Mouse (Mus musculus) CH12.LX (cell line): ENCODE results near the gene Plce1. TPM values are rescaled to one million over a fixed set of nuclear protein-coding genes. Genes with fewer than 3 reads are reported as not detected.

Source experiments
- DNase-seq: peaks from one replicate; pipeline ENCODE4 v3.0.0-alpha.2; 2013; ENCODE audit errors: extremely low read depth
- H3K27ac ChIP-seq: 2 replicates; pipeline ENCODE4 v1.5.1; 2012; ENCODE audit warnings: low read depth, mild to moderate bottlenecking, control low read depth, moderate library complexity; ENCODE audit not compliant: insufficient read depth
- H3K27me3 ChIP-seq: replicated peaks from 2 replicates; pipeline ENCODE3; 2012; ENCODE audit warnings: inconsistent platforms
- H3K36me3 ChIP-seq, 2 experiments: replicated peaks in 1 of 2; 2 replicates each; pipeline versions ENCODE3 to v1.6.1; 2012; ENCODE audit warnings: inconsistent platforms in 1 of 2, low read length in 1 of 2, mild to moderate bottlenecking in 1 of 2, mixed read lengths in 1 of 2, moderate library complexity in 1 of 2; ENCODE audit not compliant: control insufficient read depth in 1 of 2, insufficient read depth in 1 of 2
- H3K4me1 ChIP-seq, 2 experiments: 2 replicates each; pipeline ENCODE4 v1.6.1; 2012; ENCODE audit warnings: inconsistent platforms in 1 of 2, moderate library complexity in 1 of 2; ENCODE audit not compliant: insufficient read depth in 2 of 2, control insufficient read depth in 1 of 2
- H3K4me2 ChIP-seq: 2 replicates; pipeline ENCODE4 v1.6.1; 2012; ENCODE audit warnings: low read depth, mild to moderate bottlenecking, control low read depth; ENCODE audit not compliant: poor library complexity, insufficient read depth, severe bottlenecking
- H3K4me3 ChIP-seq, 3 experiments: fragments of 150-350 bp in 1 of 3; sonication (generic) in 1 of 3; replicated peaks in 1 of 3; 2 replicates each; pipeline versions ENCODE3 to v1.5.1; 2011 to 2012; ENCODE audit warnings: low read depth in 2 of 3, low read length in 2 of 3, mild to moderate bottlenecking in 2 of 3, moderate library complexity in 2 of 3, control low read depth in 1 of 3, improper control_type of control experiment in 1 of 3, inconsistent platforms in 1 of 3, mixed read lengths in 1 of 3; ENCODE audit not compliant: poor library complexity in 1 of 3
- H3K79me2 ChIP-seq: replicated peaks from 2 replicates; pipeline ENCODE4 v1.6.1; 2012; ENCODE audit warnings: mild to moderate bottlenecking, moderate library complexity; ENCODE audit not compliant: control insufficient read depth, poor library complexity, insufficient read depth, severe bottlenecking; ENCODE audit errors: extremely low read depth
- H3K9ac ChIP-seq: 2 replicates; pipeline ENCODE4 v1.6.1; 2012; ENCODE audit warnings: low read depth, mild to moderate bottlenecking, control low read depth, moderate library complexity; ENCODE audit not compliant: insufficient read depth
- H3K9me3 ChIP-seq: replicated peaks from 2 replicates; pipeline ENCODE3; 2012; ENCODE audit warnings: low read length, inconsistent platforms, mixed read lengths
- BHLHE40 ChIP-seq: IDR thresholded peaks from 2 replicates; pipeline ENCODE4 v1.6.1; 2011; ENCODE audit warnings: mild to moderate bottlenecking, low read depth, low read length, improper control_type of control experiment
- CHD2 ChIP-seq: IDR thresholded peaks from 2 replicates; pipeline ENCODE4 v1.6.1; 2011; ENCODE audit warnings: low read length, improper control_type of control experiment
- E2F4 ChIP-seq: IDR thresholded peaks from 2 replicates; pipeline ENCODE4 v1.6.1; 2011; ENCODE audit warnings: low read depth, low read length, improper control_type of control experiment; ENCODE audit not compliant: insufficient replicate concordance
- ELF1 ChIP-seq: IDR thresholded peaks from 2 replicates; pipeline ENCODE4 v1.6.1; 2014; ENCODE audit warnings: low read depth, mild to moderate bottlenecking, inconsistent platforms, low read length, improper control_type of control experiment
- GABPA ChIP-seq: IDR thresholded peaks from 2 replicates; pipeline ENCODE4 v1.6.1; 2012; ENCODE audit warnings: low read depth, low read length, improper control_type of control experiment, inconsistent platforms; ENCODE audit not compliant: insufficient replicate concordance
- IRF4 ChIP-seq: IDR thresholded peaks from 2 replicates; pipeline ENCODE4 v1.6.1; 2014; ENCODE audit warnings: low read depth, mild to moderate bottlenecking, inconsistent platforms, low read length, improper control_type of control experiment
- JUN ChIP-seq: IDR thresholded peaks from 2 replicates; pipeline ENCODE4 v1.6.1; 2011; ENCODE audit warnings: low read depth, mild to moderate bottlenecking, low read length, improper control_type of control experiment, moderate library complexity; ENCODE audit not compliant: insufficient read depth
- MAX ChIP-seq: IDR thresholded peaks from 2 replicates; pipeline ENCODE4 v1.6.1; 2011; ENCODE audit warnings: low read length, improper control_type of control experiment
- MAZ ChIP-seq: IDR thresholded peaks from 2 replicates; pipeline ENCODE4 v1.6.1; 2012; ENCODE audit warnings: low read depth, mild to moderate bottlenecking, inconsistent platforms, low read length, improper control_type of control experiment, moderate library complexity
- MEF2A ChIP-seq: IDR thresholded peaks from 2 replicates; pipeline ENCODE4 v1.6.1; 2014; ENCODE audit warnings: low read depth, mild to moderate bottlenecking, inconsistent platforms, low read length, improper control_type of control experiment, borderline replicate concordance
- POLR2AphosphoS2 ChIP-seq: IDR thresholded peaks from 2 replicates; pipeline ENCODE4 v1.6.1; 2011; ENCODE audit warnings: low read depth, low read length, improper control_type of control experiment
- RAD21 ChIP-seq: IDR thresholded peaks from 2 replicates; pipeline ENCODE4 v1.6.1; 2011; ENCODE audit warnings: low read depth, mild to moderate bottlenecking, low read length, improper control_type of control experiment, moderate library complexity
- RCOR1 ChIP-seq: conservative IDR thresholded peaks from 2 replicates; pipeline ENCODE4 v1.6.1; 2012; ENCODE audit warnings: low read depth, mild to moderate bottlenecking, inconsistent platforms, low read length, improper control_type of control experiment
- SIN3A ChIP-seq: IDR thresholded peaks from 2 replicates; pipeline ENCODE4 v1.6.1; 2012; ENCODE audit warnings: low read length, improper control_type of control experiment, inconsistent platforms
- SMC3 ChIP-seq: IDR thresholded peaks from 2 replicates; pipeline ENCODE4 v1.6.1; 2011; ENCODE audit warnings: low read depth, low read length, improper control_type of control experiment
- TBP ChIP-seq: conservative IDR thresholded peaks from 2 replicates; pipeline ENCODE4 v1.6.1; 2011; ENCODE audit warnings: low read depth, low read length, improper control_type of control experiment
- TCF12 ChIP-seq: IDR thresholded peaks from 2 replicates; pipeline ENCODE4 v1.6.1; 2014; ENCODE audit warnings: low read depth, mild to moderate bottlenecking, inconsistent platforms, low read length, improper control_type of control experiment
- USF1 ChIP-seq: IDR thresholded peaks from 2 replicates; pipeline ENCODE4 v1.6.1; 2014; ENCODE audit warnings: low read depth, mild to moderate bottlenecking, inconsistent platforms, low read length, improper control_type of control experiment
- ZKSCAN1 ChIP-seq: IDR thresholded peaks from 2 replicates; pipeline ENCODE4 v1.6.1; 2012; ENCODE audit warnings: low read depth, inconsistent platforms, low read length, improper control_type of control experiment, borderline replicate concordance
- ZMIZ1 ChIP-seq: IDR thresholded peaks from 2 replicates; pipeline ENCODE4 v1.6.1; 2012; ENCODE audit warnings: low read depth, mild to moderate bottlenecking, inconsistent platforms, low read length, improper control_type of control experiment
- ZNF384 ChIP-seq: IDR thresholded peaks from 2 replicates; pipeline ENCODE4 v1.6.1; 2012; ENCODE audit warnings: low read depth, low read length, improper control_type of control experiment, inconsistent platforms
- dilution Hi-C: fragments of 300-500 bp; cut with MboI; formaldehyde crosslinking; loops from 2 replicates; pipeline ENCODE4 v1.14.3; 2020; ENCODE audit warnings: low sequenced_read_pairs; ENCODE audit not compliant: extremely low pct_unique_long_range_greater_than_20kb, extremely low pct_ligation_motif_present
- in situ Hi-C: fragments of 300-500 bp; cut with MboI; formaldehyde crosslinking; loops from 3 replicates; pipeline ENCODE4 v1.14.3; 2019; ENCODE audit warnings: low sequenced_read_pairs, low pct_ligation_motif_present, low pct_unique_long_range_greater_than_20kb, mixed read lengths
- polyA plus RNA-seq: library from polyadenylated mRNA; unstranded; fragments of >175 nt; gene quantifications from 2 replicates; pipeline ENCODE4 v1.2.1, GENCODE M21; 2012; ENCODE audit warnings: low read depth; ENCODE audit not compliant: insufficient read length
- total RNA-seq, 2 experiments: library from RNA; depleted of rRNA; stranded (reverse); fragments of 300-350 nt in 1 of 2; fragments of >200 nt in 1 of 2; gene quantifications; 2 replicates each; pipeline ENCODE4 v1.2.3; 2012 to 2014

Gene Plce1
- total and polyA plus RNA-seq, 3 experiments = under 0.01 to 0.13 (median 0.05) TPM

DNA sequence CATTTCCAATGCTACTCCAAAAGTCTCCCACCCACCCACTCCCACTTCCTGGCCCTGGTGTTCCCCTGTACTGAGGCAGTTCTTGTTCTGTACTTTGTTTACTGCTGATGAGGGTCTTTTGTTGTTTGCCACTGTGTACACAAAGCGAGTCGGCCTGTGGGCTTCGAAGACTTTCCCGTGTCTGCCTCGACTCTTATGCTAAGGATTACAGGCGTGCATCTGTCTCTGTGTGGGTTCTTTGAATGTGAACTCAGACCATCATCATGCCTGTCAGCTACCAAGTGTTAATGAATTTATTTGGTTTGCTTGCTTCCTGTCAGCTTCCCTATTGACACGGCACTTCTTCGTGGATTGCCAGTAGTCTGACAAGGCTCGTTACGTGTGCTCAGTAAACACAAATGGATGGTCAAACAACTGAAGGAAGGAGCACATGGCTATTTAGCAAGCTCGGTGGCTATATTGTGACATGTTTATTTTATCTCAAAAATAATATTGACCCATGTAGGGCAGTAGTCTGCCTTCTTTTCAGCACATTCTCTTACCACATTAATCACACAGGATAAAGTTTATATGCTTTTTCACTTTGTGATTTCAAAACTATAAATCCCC is 133.3 kb downstream of the Plce1 start:
- in situ Hi-C loops (no loop called here), dilution Hi-C loops (no loop called here)
- no peaks in the 10 kb centered on the region for H3K79me2 ChIP-seq
- TF ChIP-seq TBP = no peak
- TF ChIP-seq RCOR1 = no peak
- no peak for TF ChIP-seq E2F4
- no peak for TF ChIP-seq CHD2
- H3K36me3 ChIP-seq = no peaks in the 10 kb centered on the region
- DNase-seq = no peak
- no peak overlapping the region for H3K4me2 ChIP-seq
- no peaks in the 10 kb centered on the region for H3K9me3 ChIP-seq
- no peak overlapping the region for H3K4me3 ChIP-seq
- H3K27ac ChIP-seq = no peak overlapping the region
- no peaks in the 10 kb centered on the region for H3K27me3 ChIP-seq
- H3K9ac ChIP-seq = no peak overlapping the region
- H3K4me1 ChIP-seq = no peaks in the 10 kb centered on the region

DNA sequence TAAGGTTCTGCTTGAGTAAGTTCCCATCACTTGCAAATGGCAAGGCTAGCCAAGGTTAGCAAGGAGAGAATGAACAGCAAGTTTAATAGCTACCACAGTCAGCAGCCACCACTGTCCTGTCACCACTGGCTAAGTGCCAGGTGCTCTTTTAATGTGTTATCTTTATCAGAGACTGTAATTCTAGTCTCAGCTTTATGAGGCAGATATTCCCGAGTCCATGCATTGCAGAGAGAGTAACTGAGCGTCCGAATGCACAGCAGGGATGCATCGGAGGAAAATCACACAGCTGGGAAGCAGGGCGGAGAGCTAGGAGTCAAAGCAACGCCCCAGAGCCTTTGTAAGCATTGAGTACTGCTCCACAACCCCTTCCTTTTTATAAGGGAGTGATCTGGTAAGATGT is 134.4 kb downstream of the Plce1 start:
- Histone ChIP-seq H3K4me3 (no peak overlapping the region), H3K79me2 (no peaks in the 10 kb centered on the region), H3K4me1 (no peaks in the 10 kb centered on the region), H3K27me3 (no peaks in the 10 kb centered on the region), H3K9me3 (no peaks in the 10 kb centered on the region), H3K4me2 (no peak overlapping the region), H3K9ac (no peak overlapping the region), H3K27ac (no peak overlapping the region), H3K36me3 (no peaks in the 10 kb centered on the region)
- no peak for DNase-seq
- no peak for TF ChIP-seq JUN
- no peak for TF ChIP-seq TBP
- no peak for TF ChIP-seq MEF2A
- no peak for TF ChIP-seq ZMIZ1
- no peak for TF ChIP-seq RAD21
- TF ChIP-seq MAX = no peak
- no peak for TF ChIP-seq ZKSCAN1
- TF ChIP-seq BHLHE40 = no peak
- TF ChIP-seq CHD2 = no peak
- no peak for TF ChIP-seq POLR2AphosphoS2
- TF ChIP-seq USF1 = no peak
- TF ChIP-seq SMC3 = no peak
- TF ChIP-seq ELF1 = no peak
- TF ChIP-seq RCOR1 = no peak
- TF ChIP-seq TCF12 = no peak
- no peak for TF ChIP-seq SIN3A
- no peak for TF ChIP-seq GABPA
- TF ChIP-seq ZNF384 = no peak
- no peak for TF ChIP-seq MAZ
- TF ChIP-seq IRF4 = no peak
- in situ Hi-C loops = no loop called here
- dilution Hi-C loops = no loop called here
